Mouse (Mus musculus): ENCODE data around the gene Tmem63b.

Gene Tmem63b

DNA sequence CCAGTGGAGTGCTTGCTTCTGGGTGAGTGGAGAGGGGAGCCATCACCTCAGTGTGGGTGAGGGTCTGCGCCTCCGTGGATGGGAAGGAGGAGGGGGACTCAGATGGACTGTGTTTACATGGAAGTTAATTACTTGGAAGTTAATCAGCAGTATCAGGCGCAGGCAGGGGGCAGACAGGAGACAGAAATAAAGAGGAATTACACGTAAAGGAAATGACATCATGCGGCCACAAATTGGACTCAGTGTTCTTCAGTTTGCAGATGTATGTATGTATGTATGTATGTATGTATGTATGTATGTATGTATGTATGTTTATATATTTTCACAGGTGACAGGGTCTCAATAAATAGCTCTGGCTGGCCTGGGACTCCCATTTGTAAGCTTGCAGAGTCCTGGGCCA is 20.1 kb upstream of the Tmem63b start:
- no peak for ATAC-seq (ENCODE audit: low TSS enrichment)

DNA sequence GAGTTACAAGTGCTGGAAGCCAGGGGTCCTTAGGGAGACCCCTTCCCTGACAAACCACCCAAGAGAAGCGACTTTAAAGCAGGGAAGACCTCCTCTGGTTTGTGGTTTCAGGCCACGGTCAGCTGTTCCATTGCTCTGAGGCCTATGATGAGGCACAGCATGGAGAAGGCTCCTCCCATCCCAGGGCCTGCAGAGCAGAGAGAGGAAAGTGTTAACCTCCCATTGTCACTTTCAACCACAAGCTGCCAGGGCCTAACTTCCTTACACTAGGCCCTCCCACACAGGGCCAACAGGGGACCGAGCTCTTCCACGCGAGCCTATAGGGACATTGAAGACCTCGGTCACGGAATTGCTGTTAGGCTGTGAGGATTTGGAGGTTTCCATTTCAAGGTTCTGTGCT is 16.5 kb upstream of the Tmem63b start:
- ATAC-seq (ENCODE audit: low TSS enrichment), result no peak

DNA sequence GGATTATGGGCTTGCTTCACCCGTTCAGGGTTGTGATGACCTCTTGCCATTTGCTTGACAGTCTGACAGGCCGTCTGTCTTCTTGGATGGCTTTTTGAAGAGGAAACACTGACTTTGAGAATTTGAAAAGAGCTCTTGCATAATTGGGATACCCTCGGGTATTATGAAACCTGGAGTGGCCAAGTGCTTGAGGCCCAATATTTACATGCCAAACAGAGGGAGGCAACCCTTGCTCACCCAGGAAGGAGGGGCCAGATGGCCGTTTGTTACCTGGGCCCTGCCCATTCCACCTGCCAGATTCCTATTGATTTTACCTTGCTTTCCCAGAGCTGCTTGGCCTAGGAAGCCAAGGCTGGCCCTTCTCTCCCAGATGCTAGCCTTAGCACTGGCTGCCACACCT is 15.5 kb upstream of the Tmem63b start:
- no peak for ATAC-seq (ENCODE audit: low TSS enrichment)

- no peak for ATAC-seq (ENCODE audit: low TSS enrichment)
Measured at GRCm38 (mm10) chr17:45701236-45701591, 14.5 kb upstream of the Tmem63b start.

DNA sequence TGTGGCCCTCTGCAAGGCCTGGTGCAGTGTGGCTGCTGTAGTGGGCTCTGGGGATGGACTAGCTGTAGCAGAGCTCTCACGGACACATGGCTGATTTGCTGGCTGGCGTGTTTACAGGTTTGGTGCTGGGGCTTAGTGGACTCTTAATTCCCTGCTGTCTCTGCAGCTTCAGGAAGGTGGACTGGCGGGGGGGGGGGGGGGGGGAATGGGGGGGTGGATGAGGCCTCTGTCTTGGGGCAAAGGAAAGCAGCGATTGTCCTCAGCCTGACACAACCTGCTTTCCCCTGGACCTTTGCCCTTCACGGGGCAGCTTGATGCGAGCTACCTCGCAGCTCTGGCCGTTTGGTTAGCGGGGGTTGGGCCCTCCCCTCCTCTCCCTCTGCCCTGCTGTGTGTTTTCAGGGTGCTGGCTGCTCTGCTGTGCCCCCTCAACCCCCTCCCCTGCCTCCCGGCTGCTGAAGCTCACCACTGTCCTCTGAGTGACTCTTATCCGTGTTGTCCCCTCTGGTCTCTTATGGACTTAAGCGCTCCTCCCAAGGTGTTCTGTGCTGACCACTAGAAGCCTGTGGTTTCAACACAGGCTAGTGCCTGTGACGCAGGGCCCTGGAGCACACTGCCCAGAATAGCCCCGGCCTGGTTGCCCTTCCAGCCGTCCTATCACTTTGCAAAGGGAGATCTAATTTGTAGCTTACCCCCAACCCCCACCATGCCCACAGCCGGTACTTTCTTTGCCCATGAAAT is 14.0 kb upstream of the Tmem63b start:
- no peak for ATAC-seq (ENCODE audit: low TSS enrichment)

DNA sequence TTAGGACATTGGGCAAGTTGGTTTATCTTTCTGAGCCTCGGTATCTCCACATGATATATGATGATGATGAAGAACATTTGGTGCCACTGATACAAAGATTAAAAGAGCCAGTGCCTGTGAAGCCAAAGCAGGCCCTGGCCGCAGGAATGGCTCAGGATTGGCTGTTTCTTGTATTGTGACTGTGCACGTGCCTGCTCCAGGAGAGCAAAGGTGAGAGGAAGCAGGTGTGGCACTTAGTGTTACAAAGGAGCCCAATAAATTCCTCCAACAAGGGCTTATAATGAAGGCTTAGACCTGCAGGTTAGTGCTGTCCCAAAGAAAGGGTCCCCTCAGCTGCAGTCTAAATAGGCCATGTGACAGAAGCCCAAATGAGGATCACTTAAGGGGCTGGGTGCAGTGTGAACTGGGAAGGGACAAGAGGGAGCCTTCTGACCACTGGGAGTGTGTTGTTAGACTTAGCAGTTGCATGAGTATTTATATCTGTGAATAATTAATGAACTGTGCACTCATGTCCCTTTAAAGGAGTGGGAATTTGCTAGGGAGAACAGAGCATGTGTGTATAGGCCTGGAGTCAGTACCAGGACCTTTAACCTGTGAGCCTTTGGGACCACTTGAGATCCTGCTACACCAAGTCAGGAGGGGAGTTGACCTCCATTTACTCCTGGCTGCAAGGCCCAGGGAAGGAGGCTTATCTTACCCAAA is 12.5 kb upstream of the Tmem63b start:
- no peak for ATAC-seq (ENCODE audit: low TSS enrichment)

DNA sequence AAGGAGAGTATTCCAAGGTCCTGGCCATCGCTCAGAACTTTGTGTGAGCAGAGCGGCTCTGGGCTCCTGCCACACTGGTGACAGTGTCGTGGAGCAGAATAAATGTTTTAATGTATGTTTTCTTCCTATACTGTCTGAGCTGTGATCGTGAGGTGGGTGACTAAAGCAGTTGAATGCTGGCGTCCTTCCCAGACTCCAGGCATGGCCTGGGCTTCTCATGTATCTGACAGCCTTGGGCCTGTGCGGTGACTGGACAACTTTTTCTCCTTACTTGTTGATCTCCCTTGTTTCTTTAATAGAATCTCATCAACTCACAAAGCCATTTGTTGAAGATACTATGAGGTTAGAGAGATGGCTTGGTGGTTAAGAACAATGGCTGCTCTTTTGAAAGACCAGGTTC is 11.7 kb upstream of the Tmem63b start:
- no peak; the same call in 1 of the 2 replicates for ATAC-seq (ENCODE audit: low TSS enrichment)

- ATAC-seq (ENCODE audit: low TSS enrichment), result no peak
Measured at GRCm38 (mm10) chr17:45696981-45697380, 10.3 kb upstream of the Tmem63b start.

GRCm38 (mm10) chr17:45695227-45696120 is 8.8 kb upstream of the Tmem63b start:
- ATAC-seq (ENCODE audit: low TSS enrichment), result no peak

DNA sequence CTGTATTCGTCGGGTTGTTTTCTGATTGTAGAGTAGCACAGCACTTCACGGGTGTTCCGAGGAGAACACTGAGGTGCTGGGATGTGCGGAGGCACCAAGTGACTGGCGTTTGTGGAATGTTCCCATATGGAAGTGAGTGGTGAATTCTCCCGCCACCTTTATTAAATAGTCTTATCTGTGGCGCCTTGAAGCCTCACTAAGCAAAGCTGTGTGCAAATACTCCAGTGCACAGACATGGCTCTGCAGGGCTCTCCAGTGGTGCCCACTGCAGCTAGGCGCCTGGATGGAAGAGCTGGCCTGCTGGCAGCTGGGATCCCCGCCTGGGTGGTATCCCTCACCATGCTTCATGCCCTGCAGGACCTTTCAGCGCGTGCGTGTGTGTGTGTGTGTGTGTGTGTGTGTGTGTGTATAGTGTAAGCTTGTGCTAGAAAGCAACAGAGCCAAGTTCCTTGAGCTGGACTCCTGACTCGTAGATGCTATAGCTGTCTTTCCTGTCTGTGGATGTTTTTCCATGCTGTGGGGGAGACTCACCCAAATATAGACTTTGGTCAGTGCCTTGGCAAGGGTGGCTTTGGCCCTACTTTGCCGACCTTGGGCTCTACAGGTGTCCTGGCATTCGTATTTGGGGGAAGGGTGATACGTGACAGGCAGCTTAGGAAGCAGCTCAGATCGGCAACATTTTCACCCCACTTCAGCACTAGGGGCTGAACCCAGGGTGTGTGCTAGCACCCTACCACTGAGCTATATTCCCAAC is 7.3 kb upstream of the Tmem63b start:
- no peak for ATAC-seq (ENCODE audit: low TSS enrichment)

- ATAC-seq (ENCODE audit: low TSS enrichment), result no peak
Measured at GRCm38 (mm10) chr17:45692159-45692558, 5.5 kb upstream of the Tmem63b start.

DNA sequence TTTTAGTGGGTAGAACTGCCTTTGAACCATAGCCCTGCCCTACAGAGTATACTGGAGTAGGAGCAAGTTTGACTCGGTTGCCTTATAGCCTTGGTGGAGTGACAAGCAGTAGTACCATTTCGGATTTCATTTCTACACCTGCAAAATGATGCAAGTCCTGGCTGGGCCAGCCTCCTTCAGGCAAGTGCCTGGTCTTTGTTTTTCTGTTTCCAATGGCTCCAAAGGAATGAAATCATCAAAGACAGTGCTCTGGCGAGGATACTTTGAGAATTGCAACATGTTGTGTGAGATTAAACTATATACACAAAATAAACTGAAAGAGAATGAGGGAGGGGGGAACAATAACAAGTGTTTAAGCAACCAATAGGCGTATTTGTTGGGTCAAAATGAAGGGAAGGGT is 3.3 kb upstream of the Tmem63b start:
- no peak for ATAC-seq (ENCODE audit: low TSS enrichment)

DNA sequence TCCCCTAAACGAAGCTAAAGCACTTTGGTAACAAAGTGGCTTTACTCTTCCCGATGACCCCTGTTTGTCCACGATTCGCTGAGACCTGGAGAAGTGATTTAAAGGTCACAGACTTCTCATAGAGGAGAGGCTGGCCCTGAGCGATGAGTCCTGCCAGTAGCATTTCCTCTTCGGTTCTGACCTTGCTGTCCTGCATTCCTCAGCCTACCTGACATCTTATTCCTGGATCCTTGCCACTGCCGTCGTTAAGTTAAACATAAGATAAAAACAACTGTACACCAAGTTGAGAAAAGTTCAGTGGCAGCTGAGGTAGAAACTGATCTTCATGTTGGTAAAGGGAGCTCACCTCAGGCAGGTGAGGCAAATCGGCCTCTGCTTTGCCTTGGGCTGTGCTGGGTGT is 2.4 kb upstream of the Tmem63b start:
- no peak for ATAC-seq (ENCODE audit: low TSS enrichment)

DNA sequence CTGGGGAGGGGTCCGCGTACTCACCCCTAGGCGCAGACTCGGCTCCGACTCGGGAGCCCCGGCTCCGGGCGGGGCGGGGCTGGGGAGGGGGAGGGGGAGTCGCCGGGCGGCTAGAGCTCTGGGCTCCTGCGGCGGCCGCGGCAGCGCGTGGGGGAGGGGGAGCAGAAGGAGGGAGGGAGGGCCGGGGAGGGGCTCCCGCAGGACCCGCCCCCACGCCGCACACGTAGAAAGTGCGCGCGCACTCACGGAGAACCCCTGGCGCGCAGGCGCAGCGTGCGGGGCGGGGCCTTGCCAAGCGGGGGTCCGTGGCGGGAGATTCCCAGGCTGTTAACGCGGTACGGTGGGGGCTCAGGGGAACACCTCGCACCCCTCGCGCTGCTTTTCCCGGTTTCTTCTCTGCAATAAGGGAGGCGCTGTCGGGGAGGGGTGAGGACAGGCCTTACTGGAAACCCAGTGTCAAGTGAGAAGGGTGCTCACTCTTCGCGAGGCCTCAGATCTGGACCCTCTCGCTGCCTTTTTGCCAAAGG is 549 bp downstream of the Tmem63b start, which contains the start of gene Mrpl14:
Gene Mrpl14, plus strand, starts transcription at position 230 of the 527 bp plus-strand sequence.
- peak; percentile 65 for ATAC-seq (ENCODE audit: low TSS enrichment)

DNA sequence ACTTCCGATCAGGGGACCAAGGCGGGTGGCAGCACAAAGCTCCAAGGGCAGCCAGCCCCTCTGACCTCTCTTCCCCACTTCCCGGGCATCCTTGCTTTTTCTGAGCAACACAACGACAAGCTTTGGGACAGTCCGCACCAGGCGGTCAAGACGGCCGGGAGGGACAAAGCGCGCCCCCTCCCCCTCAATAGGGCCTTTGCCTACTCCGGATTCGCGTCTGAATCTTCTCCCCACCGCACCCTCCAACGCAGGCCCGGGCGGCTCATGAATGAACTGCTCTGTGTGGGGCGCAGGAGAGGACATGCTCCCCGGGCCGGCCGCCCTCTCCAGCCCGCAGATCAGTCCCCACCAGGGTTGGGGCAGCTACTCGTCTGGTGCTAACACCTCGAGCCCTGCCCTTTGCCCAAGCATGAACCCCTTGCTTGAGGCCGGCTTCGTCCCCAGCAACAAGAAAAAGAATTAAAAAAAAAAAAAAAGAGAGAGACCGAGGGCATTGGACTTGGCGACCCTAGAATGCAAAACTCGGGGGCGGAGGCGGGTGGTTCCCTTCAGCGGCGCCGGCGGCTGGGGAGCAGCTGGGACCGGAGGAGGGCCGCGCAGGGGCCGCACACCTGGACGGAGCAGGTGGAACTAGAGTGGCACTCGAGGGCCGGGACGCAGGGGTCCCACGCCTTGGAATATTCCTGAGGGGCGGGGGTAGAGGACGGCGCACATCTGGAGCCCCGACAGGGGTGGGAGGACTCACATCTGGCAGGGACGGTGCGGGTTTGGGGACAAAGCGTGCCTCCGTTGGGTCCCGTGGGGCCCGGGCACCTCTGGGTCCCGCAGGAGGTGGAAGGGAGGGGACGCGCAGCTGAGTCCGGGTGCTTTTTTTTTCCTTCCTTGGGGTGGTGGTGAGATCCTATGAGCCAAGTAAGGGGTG is 1.3 kb downstream of the Tmem63b start:
- ATAC-seq (ENCODE audit: low TSS enrichment), result peak; percentile 29; the same call in 1 of the 2 replicates

DNA sequence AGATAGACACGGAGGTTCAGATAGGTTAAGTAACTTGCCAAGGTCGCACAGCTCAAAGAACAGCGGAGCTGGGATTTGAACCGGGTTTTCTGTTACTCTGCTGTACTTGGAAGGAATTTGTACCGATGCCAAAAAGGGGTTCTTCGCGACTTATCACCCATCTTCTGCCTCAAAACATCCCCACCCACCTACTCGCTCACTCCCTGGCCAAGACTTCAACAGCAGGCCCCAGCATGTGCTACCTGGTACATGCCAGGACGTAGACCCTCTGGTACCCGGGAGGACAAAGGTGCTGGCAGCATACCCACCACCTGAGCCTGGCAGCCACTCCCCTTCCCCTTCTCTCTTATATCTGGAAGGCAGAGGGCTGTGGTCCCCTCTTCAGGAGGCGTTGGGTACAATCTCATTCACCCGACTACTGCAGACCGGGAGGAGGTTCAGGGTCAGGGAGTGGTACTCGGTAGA is 2.0 kb downstream of the Tmem63b start:
- ATAC-seq (ENCODE audit: low TSS enrichment), result no peak

GRCm38 (mm10) chr17:45682843-45683242 is 3.9 kb downstream of the Tmem63b start:
- ATAC-seq (ENCODE audit: low TSS enrichment), result no peak

GRCm38 (mm10) chr17:45681588-45681987 is 5.1 kb downstream of the Tmem63b start:
- no peak for ATAC-seq (ENCODE audit: low TSS enrichment)

DNA sequence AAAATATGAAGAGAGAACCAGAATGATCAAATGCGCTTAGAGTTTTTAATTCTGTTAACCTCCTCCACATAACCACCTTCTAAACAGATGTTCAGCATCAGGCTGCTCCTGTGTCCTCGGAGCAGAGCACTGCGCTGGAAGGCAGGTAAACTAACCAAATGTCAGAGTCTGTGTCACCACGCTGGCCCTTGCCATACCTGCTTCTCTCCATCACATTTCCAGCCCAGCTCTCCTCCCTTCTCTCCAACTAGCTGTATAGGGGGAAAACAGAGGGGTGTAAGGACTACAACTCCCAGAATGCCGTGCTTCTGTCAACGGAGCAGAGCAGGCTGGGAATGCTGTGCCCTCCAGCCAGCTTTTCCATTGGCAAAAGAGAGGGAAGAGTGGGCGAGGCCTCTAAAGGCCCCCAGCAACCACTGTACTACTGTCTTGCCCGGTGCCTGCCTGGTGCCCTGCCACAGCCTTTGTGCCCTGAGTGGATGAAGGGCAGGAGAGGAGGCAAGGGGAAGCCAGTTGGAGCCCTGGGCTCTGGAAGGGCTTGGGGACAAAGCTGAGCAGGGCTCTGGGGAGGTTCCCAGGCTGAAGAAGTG is 6.2 kb downstream of the Tmem63b start:
- peak; percentile 81 for ATAC-seq (ENCODE audit: low TSS enrichment)

- ATAC-seq (ENCODE audit: low TSS enrichment), result no peak
Measured at GRCm38 (mm10) chr17:45678106-45678505, 8.6 kb downstream of the Tmem63b start.

Data from frontal cortex, adult (tissue).